Mouse (Mus musculus) forebrain, embryonic 16.5 days (tissue): ENCODE measurements around the gene Kif2a. TPM values are rescaled to one million over a fixed set of nuclear protein-coding genes. Genes with fewer than 3 reads are reported as not detected.
"Not testable (repeated sequence)": the region's sequence is repeated elsewhere in the genome, so short reads cannot be mapped to it uniquely, and the experiment has no call there.

Experiments
- ATAC-seq: fragments of 200-750 bp; cut with Nextera tagmentation; 2 replicates; pipeline ENCODE4 v1.8.0; 2017; ENCODE audit warnings: mild to moderate bottlenecking, moderate library complexity
- H3K27ac ChIP-seq: fragments of 300-500 bp; sonication (generic); 2 replicates; pipeline ENCODE4 v1.5.1; 2014; ENCODE audit warnings: low read length, control low read depth
- H3K27me3 ChIP-seq: fragments of 300-500 bp; sonication (generic); replicated peaks from 2 replicates; pipeline ENCODE4 v1.6.1; 2014; ENCODE audit warnings: low read length; ENCODE audit not compliant: control insufficient read depth, insufficient read depth
- H3K36me3 ChIP-seq: fragments of 300-500 bp; sonication (generic); 2 replicates; pipeline ENCODE4 v1.6.1; 2014; ENCODE audit not compliant: control insufficient read depth, insufficient read depth
- H3K4me1 ChIP-seq: fragments of 300-500 bp; sonication (generic); replicated peaks from 2 replicates; pipeline ENCODE4 v1.6.1; 2014; ENCODE audit warnings: low read length; ENCODE audit not compliant: control insufficient read depth, insufficient read depth
- H3K4me2 ChIP-seq: fragments of 300-500 bp; sonication (generic); 2 replicates; pipeline ENCODE4 v1.6.1; 2014; ENCODE audit warnings: mild to moderate bottlenecking, low read length, control low read depth
- H3K4me3 ChIP-seq: fragments of 300-500 bp; sonication (generic); replicated peaks from 2 replicates; pipeline ENCODE4 v1.5.1; 2014; ENCODE audit warnings: mild to moderate bottlenecking, low read length, control low read depth
- H3K9ac ChIP-seq: fragments of 300-500 bp; sonication (generic); replicated peaks from 2 replicates; pipeline ENCODE4 v1.6.1; 2014; ENCODE audit warnings: low read depth, low read length, control low read depth
- H3K9me3 ChIP-seq: fragments of 300-500 bp; sonication (generic); 2 replicates; pipeline ENCODE4 v1.6.1; 2016; ENCODE audit warnings: low read length; ENCODE audit not compliant: control insufficient read depth
- WGBS: fragments of 180-500 bp; shearing (Covaris S2); extraction: QIAGEN DNeasy Blood & Tissue Kit; methylation state at CpG from one replicate; pipeline ENCODE4 v1.1.7; 2014; 5-methylcytosine and 5-hydroxymethylcytosine counted together
- polyA plus RNA-seq: library from polyadenylated mRNA; unstranded; fragments of >200 nt; fragmentation: Nextera tagmentation; extraction: Ambion mirVana; gene quantifications from 2 replicates; pipeline ENCODE4 v1.2.1, GENCODE M21; 2015

Gene Kif2a
- polyA plus RNA-seq, 1 experiment from 2014 or later: 33.5 TPM

GRCm38 (mm10) chr13:106998026-106998425, 23.9 kb downstream of the Kif2a start:
- no peak overlapping the region for H3K4me3 ChIP-seq
- peaks cover 4% of the 10 kb centered on the region; the same call in 1 of the 2 replicates for H3K36me3 ChIP-seq
- H3K4me1 ChIP-seq: 0 out of 2 replicates have a peak, but pooled peaks cover 2% of the 10 kb centered on the region
- WGBS: 80% methylated on average over 2 of the region's 2 CpGs
- no peak overlapping the region for H3K27ac ChIP-seq
- H3K4me2 ChIP-seq: no peak overlapping the region
- H3K27me3 ChIP-seq: no peaks in the 10 kb centered on the region
- no peaks in the 10 kb centered on the region for H3K9me3 ChIP-seq
- no peak overlapping the region for H3K9ac ChIP-seq
- ATAC-seq: no peak

DNA sequence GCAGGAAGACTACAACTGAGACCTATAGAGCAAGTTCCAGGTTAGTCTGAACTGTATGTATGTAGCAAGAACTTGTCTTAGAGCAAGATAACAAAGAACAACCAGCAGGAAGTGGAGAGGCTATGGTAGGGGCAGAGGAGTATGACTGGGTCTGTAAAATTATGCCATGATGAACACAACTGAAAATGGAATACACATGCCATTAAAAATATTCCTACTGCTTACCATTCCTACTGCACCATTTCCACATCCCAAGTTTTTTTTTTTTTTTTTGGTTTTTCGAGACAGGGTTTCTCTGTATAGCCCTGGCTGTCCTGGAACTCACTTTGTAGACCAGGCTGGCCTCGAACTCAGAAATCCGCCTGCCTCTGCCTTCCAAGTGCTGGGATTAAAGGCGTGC, 24.4 kb downstream of the Kif2a start:
- not testable (repeated sequence) for H3K4me1 ChIP-seq, H3K9me3 ChIP-seq, H3K4me3 ChIP-seq, H3K27ac ChIP-seq, H3K9ac ChIP-seq, ATAC-seq, H3K27me3 ChIP-seq, H3K4me2 ChIP-seq, H3K36me3 ChIP-seq
- WGBS: 87% methylated on average over 4 of the region's 4 CpGs

DNA sequence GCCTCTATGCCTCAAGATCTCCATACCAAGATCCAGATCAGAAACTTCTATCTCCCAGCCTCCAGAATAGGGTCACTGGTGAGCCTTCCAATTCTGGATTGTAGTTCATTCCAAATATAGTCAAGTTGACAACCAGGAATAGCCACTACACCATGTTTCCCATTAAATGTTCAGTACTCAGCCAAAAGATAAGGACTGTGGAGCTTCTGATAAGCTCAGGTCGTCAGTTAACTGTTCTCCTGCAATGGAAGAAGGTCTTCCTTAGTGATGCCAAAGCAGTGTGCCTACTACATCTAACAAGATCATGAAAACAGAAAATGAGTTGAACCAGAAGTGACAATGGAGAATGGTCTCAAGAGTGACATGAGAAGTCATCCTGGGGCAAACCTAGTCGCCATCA, 25.0 kb downstream of the Kif2a start:
- ATAC-seq: no peak
- H3K36me3 ChIP-seq: peaks cover 6% of the 10 kb centered on the region; the same call in 1 of the 2 replicates
- H3K27me3 ChIP-seq: no peaks in the 10 kb centered on the region
- H3K9ac ChIP-seq: no peak overlapping the region
- H3K4me3 ChIP-seq: no peak overlapping the region
- 0 out of 2 replicates have a peak, but pooled peaks cover 2% of the 10 kb centered on the region for H3K4me1 ChIP-seq
- no peaks in the 10 kb centered on the region for H3K9me3 ChIP-seq
- H3K4me2 ChIP-seq: no peak overlapping the region
- WGBS: 96% methylated on average over 2 of the region's 2 CpGs
- no peak overlapping the region for H3K27ac ChIP-seq

GRCm38 (mm10) chr13:106961496-106961895, 60.4 kb downstream of the Kif2a start:
- H3K36me3 ChIP-seq: peaks cover 31% of the 10 kb centered on the region
- 92% methylated on average over 4 of the region's 4 CpGs for WGBS
- no peak overlapping the region for H3K9ac ChIP-seq
- no peak overlapping the region for H3K4me3 ChIP-seq
- no peaks in the 10 kb centered on the region for H3K9me3 ChIP-seq
- no peaks in the 10 kb centered on the region for H3K27me3 ChIP-seq
- H3K4me1 ChIP-seq: no peaks in the 10 kb centered on the region
- no peak for ATAC-seq
- H3K4me2 ChIP-seq: no peak overlapping the region
- H3K27ac ChIP-seq: no peak overlapping the region

GRCm38 (mm10) chr13:106960557-106960956, 61.4 kb downstream of the Kif2a start:
- Histone ChIP-seq H3K4me2 (no peak overlapping the region), H3K9ac (no peak overlapping the region), H3K27me3 (no peaks in the 10 kb centered on the region), H3K36me3 (peaks cover 31% of the 10 kb centered on the region), H3K27ac (no peak overlapping the region), H3K9me3 (no peaks in the 10 kb centered on the region), H3K4me1 (no peaks in the 10 kb centered on the region), H3K4me3 (no peak overlapping the region)
- WGBS: 93% methylated on average over 3 of the region's 3 CpGs
- no peak for ATAC-seq

DNA sequence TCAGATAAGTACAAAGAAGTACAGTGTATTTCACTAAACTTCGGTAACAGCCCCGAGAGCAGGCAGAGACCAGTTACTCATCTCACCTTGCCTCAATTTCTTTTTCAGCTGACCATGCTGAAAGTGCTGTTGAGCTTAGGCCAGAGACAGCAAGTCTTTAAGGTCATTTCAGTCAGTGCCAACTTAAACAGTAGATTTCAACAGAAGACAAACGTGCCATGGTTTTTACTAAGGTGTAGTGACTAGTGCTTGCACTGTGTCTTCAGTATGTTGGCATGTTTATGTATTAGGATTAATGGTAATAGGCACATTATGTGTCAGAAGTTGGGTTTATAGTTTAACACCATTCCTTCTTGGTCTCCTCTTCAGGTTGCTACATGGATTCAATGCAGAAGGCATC, 63.6 kb downstream of the Kif2a start:
- Histone ChIP-seq H3K27ac (no peak overlapping the region), H3K4me3 (no peak overlapping the region), H3K4me1 (no peaks in the 10 kb centered on the region), H3K36me3 (peaks cover 29% of the 10 kb centered on the region), H3K9ac (no peak overlapping the region), H3K4me2 (no peak overlapping the region), H3K27me3 (no peaks in the 10 kb centered on the region), H3K9me3 (no peaks in the 10 kb centered on the region)
- ATAC-seq: no peak
- 90% methylated on average over 3 of the region's 3 CpGs for WGBS

- 93% methylated on average over 4 of the region's 4 CpGs for WGBS
- Histone ChIP-seq H3K27me3 (no peaks in the 10 kb centered on the region), H3K27ac (no peak overlapping the region), H3K9ac (no peak overlapping the region), H3K9me3 (no peaks in the 10 kb centered on the region), H3K4me2 (no peak overlapping the region), H3K4me3 (no peak overlapping the region), H3K36me3 (peaks cover 26% of the 10 kb centered on the region), H3K4me1 (no peaks in the 10 kb centered on the region)
- ATAC-seq: no peak
These were observed 64.4 kb downstream of the Kif2a start for GRCm38 (mm10) chr13:106957554-106957953.

DNA sequence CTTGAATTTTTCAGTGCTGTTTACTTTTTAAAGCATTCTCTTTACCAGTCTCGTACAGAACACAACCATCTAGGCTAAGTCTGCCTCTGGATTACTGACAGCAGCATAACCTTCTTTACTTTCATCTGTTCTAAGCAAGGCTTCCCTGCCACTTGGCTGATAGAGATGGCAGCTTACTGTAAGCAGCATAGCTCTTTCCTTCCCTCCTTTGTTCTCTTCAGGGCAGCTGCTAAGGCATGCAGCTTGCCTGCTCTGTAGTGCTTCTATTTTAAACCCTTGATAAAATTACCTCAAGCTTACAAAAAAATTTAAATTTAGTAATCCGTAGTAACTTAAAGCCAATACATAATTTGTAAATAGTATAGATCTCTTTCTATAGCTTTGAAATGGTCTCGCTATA, 67.0 kb downstream of the Kif2a start:
- H3K36me3 ChIP-seq: peaks cover 21% of the 10 kb centered on the region
- H3K9me3 ChIP-seq: no peaks in the 10 kb centered on the region
- no peak overlapping the region for H3K4me3 ChIP-seq
- no peak for ATAC-seq
- H3K27ac ChIP-seq: no peak overlapping the region
- H3K27me3 ChIP-seq: no peaks in the 10 kb centered on the region
- no peak overlapping the region for H3K4me2 ChIP-seq
- H3K4me1 ChIP-seq: no peaks in the 10 kb centered on the region
- 94% methylated on average over 3 of the region's 3 CpGs for WGBS
- no peak overlapping the region for H3K9ac ChIP-seq

GRCm38 (mm10) chr13:106947583-106947982, 74.3 kb downstream of the Kif2a start:
- 4% methylated on average over 6 of the region's 6 CpGs for WGBS
- Histone ChIP-seq H3K9ac (peak overlapping the region; percentile 90), H3K27me3 (no peaks in the 10 kb centered on the region), H3K4me1 (peaks cover 18% of the 10 kb centered on the region), H3K36me3 (0 out of 2 replicates have a peak, but pooled peaks cover 4% of the 10 kb centered on the region), H3K4me2 (peak overlapping the region; percentile 78), H3K4me3 (peak overlapping the region; percentile 98), H3K9me3 (no peaks in the 10 kb centered on the region), H3K27ac (no peak overlapping the region)
- ATAC-seq: no peak
